Mouse (Mus musculus): Measurements from ENCODE around the gene Evc2.

DNA sequence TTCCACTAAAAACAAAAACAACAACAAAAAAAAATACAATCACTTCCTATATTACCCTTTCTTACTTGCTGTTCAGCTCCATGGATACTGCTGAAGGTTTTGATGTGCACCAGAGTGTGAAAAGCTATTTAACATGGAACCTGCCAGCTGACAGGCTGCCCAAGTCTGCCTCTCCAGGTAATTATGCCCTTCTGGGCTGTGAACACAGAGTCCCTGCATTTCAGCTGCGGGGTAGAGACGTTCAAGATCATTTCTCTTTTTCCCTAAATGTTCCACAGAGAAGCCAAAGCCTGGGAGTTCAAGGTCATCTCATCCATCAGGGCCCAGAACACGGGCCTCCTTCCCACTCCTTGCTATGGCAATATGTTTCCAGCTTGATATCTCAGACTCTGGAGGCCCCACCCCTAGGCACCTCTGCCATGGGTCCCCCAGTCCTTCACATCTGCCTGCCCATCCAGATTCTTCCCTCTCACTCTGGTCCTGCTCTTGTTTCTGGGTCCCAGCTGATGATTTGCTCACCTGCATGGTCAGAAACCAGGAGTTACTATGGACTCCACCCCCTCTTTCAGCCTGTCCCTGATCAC lies 133.8 kb downstream of the Evc2 start:
- TF ChIP-seq MAFK (IDR thresholded peaks at IDR 0.05; ENCODE audit: insufficient read depth, low read depth, low read length), result no peak
- TF ChIP-seq HCFC1 (IDR thresholded peaks at IDR 0.05; ENCODE audit: borderline replicate concordance, insufficient read depth, low read length), result no peak
- no peak for TF ChIP-seq ZC3H11A (IDR thresholded peaks at IDR 0.05; ENCODE audit: borderline replicate concordance, low read depth, low read length)
- no peak for TF ChIP-seq ZNF384 (IDR thresholded peaks at IDR 0.05; ENCODE audit: low read depth, low read length)
- TF ChIP-seq CHD2 (IDR thresholded peaks at IDR 0.05; ENCODE audit: low read depth, low read length), result no peak

All from ES-E14 (cell line).